Mouse (Mus musculus) testis, adult 2 months (tissue): ENCODE results near the gene Mybpc3.

Experiments used
- CTCF ChIP-seq: fragments of 200-500 bp; IDR thresholded peaks from 2 replicates; pipeline ENCODE4 v1.5.1; 2012; ENCODE audit warnings: low read depth, mild to moderate bottlenecking, inconsistent platforms, low read length, moderate library complexity; ENCODE audit not compliant: control insufficient read depth, insufficient read depth, insufficient replicate concordance
- POLR2A ChIP-seq: fragments of 200-500 bp; IDR thresholded peaks from 2 replicates; pipeline ENCODE4 v1.6.1; 2012; ENCODE audit warnings: low read depth, mild to moderate bottlenecking, inconsistent platforms, low read length, moderate library complexity; ENCODE audit not compliant: control insufficient read depth

DNA sequence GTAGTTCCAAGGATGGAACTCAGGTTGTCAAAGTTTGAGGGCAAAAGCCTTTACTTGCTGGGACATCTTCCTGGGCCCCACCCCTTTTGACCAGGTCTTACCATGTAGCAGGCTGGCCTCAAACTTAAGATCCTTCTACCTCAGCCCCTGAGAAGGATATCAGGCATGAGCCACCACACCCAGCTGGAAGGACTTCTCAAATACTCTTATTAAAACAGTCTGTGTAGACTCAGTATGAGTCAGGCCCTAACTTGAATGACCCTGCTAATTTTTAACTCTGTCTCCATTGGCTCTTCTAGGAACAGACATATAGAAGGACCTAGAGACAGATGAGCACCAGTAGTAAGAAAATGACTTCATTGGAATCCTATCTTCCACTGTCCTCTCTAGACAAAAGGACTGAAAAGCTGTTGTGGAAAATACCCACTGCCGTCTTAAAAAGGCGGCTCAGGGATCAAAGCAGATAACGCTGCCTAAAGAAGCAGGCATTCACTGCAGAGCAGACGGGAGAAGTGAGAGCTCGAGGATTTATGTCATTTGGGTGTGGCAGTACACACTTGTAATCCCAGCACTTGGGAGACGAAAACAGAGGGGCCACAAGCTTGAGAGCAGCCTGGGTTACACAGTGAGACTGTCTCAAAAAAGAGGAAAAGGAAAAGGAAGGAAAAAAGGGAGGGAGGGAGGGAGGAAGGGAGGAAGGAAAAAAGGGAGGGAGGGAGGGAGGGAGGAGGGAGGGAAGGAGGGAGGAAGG is 39.2 kb downstream of the Mybpc3 start:
- TF ChIP-seq CTCF (no peak), POLR2A (no peak)
